Mouse (Mus musculus): ENCODE data around the gene Mtln.

GRCm38 (mm10) chr2:127751849-127752610 is 40.3 kb downstream of the Mtln start:
- no peak for TF ChIP-seq GATA1 (IDR thresholded peaks at IDR 0.05; ENCODE audit: low read length)
- no peak for TF ChIP-seq TAL1 (IDR thresholded peaks at IDR 0.05; ENCODE audit: low read length)
